Mouse (Mus musculus): Measurements from ENCODE around the gene Ddx39b. TPM values are rescaled to one million over a fixed set of nuclear protein-coding genes. Genes with fewer than 3 reads are reported as not detected.
A peak's percentile ranks its signal among the peaks of the same experiment; 100 is the strongest.
"Not testable (repeated sequence)": the region's sequence is repeated elsewhere in the genome, so short reads cannot be mapped to it uniquely, and the experiment has no call there.

The Ddx39b gene
- polyA plus RNA-seq, 1 experiment from 2014 or later = 661 TPM

GRCm38 (mm10) chr17:35300261-35300945 lies 58.9 kb downstream of the Ddx39b start:
- WGBS = 85% methylated on average over 7 of the region's 7 CpGs
- not testable (repeated sequence) for H3K36me3 ChIP-seq; H3K27me3 ChIP-seq (ENCODE audit: insufficient read depth, poor library complexity, severe bottlenecking); H3K4me1 ChIP-seq (replicated peaks); H3K4me3 ChIP-seq; DNase-seq (ENCODE audit: low spot score); H3K27ac ChIP-seq; H3K9me3 ChIP-seq

- 0 out of 2 replicates have a peak overlapping the region, but pooled peaks have one; percentile 0 for H3K4me3 ChIP-seq
Measured at GRCm38 (mm10) chr17:35301645-35302258, 60.2 kb downstream of the Ddx39b start.

GRCm38 (mm10) chr17:35303271-35303670 lies 61.7 kb downstream of the Ddx39b start:
- DNase-seq (ENCODE audit: low spot score) = no peak
- WGBS = 84% methylated on average over 2 of the region's 2 CpGs
- Histone ChIP-seq H3K9me3 (peaks cover 6% of the 10 kb centered on the region; the same call in 1 of the 2 replicates), H3K27ac (no peak overlapping the region), H3K36me3 (no peaks in the 10 kb centered on the region), H3K4me3 (no peak overlapping the region), H3K4me1 (replicated peaks) (no peaks in the 10 kb centered on the region), H3K27me3 (ENCODE audit: insufficient read depth, poor library complexity, severe bottlenecking) (peaks cover 9% of the 10 kb centered on the region; the same call in 1 of the 2 replicates)

More at GRCm38 (mm10) chr17:35301645-35302258, 60.2 kb downstream of the Ddx39b start:
- 27% methylated on average over 13 of the region's 13 CpGs for whole genome bisulfite sequencing
- H3K27me3 ChIP-seq (ENCODE audit: insufficient read depth, poor library complexity, severe bottlenecking) = no peaks in the 10 kb centered on the region; the same call in 1 of the 2 replicates
- H3K27ac ChIP-seq = no peak overlapping the region
- H3K9me3 ChIP-seq = peaks cover 6% of the 10 kb centered on the region; the same call in 1 of the 2 replicates
- no peaks in the 10 kb centered on the region for H3K4me1 ChIP-seq (replicated peaks)
- no peaks in the 10 kb centered on the region for H3K36me3 ChIP-seq
- DNase-seq (ENCODE audit: low spot score) = peak; percentile 82

Other genes starting within 250 kb of the Ddx39b start
- gene Vars, start 240.8 kb upstream of the Ddx39b start, polyA plus RNA-seq (2016; fragmentation: Nextera tagmentation; extraction: Ambion mirVana) = 176 and 199 TPM in 2 replicates
- 0.10 and 0.24 TPM in 2 replicates for gene Vwa7, start 225.2 kb upstream of the Ddx39b start, polyA plus RNA-seq (2016; fragmentation: Nextera tagmentation; extraction: Ambion mirVana)
- gene Sapcd1, start 213.7 kb upstream of the Ddx39b start, polyA plus RNA-seq (2016; fragmentation: Nextera tagmentation; extraction: Ambion mirVana) = 5.2 and 5.6 TPM in 2 replicates
- 3.9 and 6.4 TPM in 2 replicates for gene Msh5, start 195.0 kb upstream of the Ddx39b start, polyA plus RNA-seq (2016; fragmentation: Nextera tagmentation; extraction: Ambion mirVana)
- gene Clic1, start 191.8 kb upstream of the Ddx39b start, polyA plus RNA-seq (2016; fragmentation: Nextera tagmentation; extraction: Ambion mirVana) = 232 and 239 TPM in 2 replicates
- gene Ddah2, start 182.7 kb upstream of the Ddx39b start, polyA plus RNA-seq (2016; fragmentation: Nextera tagmentation; extraction: Ambion mirVana) = 536 and 664 TPM in 2 replicates
- gene Ly6g6c, start 176.4 kb upstream of the Ddx39b start, polyA plus RNA-seq (2016; fragmentation: Nextera tagmentation; extraction: Ambion mirVana) = 0.20 and 0.27 TPM in 2 replicates
- gene Mpig6b, start 175.6 kb upstream of the Ddx39b start, polyA plus RNA-seq (2016; fragmentation: Nextera tagmentation; extraction: Ambion mirVana) = 0.76 and 1.1 TPM in 2 replicates
- gene Ly6g6e, start 164.8 kb upstream of the Ddx39b start, polyA plus RNA-seq (2016; fragmentation: Nextera tagmentation; extraction: Ambion mirVana) = 0.76 and 0.97 TPM in 2 replicates
- gene Ly6g6d, start 163.7 kb upstream of the Ddx39b start, polyA plus RNA-seq (2016; fragmentation: Nextera tagmentation; extraction: Ambion mirVana) = 2.1 and 2.4 TPM in 2 replicates
- gene Ly6g6f, start 156.1 kb upstream of the Ddx39b start, polyA plus RNA-seq (2016; fragmentation: Nextera tagmentation; extraction: Ambion mirVana) = 0.67 and 0.80 TPM in 2 replicates
- 58.2 and 67.1 TPM in 2 replicates for gene Abhd16a, start 152.5 kb upstream of the Ddx39b start, polyA plus RNA-seq (2016; fragmentation: Nextera tagmentation; extraction: Ambion mirVana)
- not detected in 2 replicates for gene Ly6g5c, start 133.5 kb upstream of the Ddx39b start, polyA plus RNA-seq (2016; fragmentation: Nextera tagmentation; extraction: Ambion mirVana)
- gene Ly6g5b, start 126.3 kb upstream of the Ddx39b start, polyA plus RNA-seq (2016; fragmentation: Nextera tagmentation; extraction: Ambion mirVana) = 0.90 and 1.7 TPM in 2 replicates
- gene Gpank1, start 120.3 kb upstream of the Ddx39b start, polyA plus RNA-seq (2016; fragmentation: Nextera tagmentation; extraction: Ambion mirVana) = 33.1 and 33.5 TPM in 2 replicates
- 303 and 328 TPM in 2 replicates for gene Csnk2b, start 119.7 kb upstream of the Ddx39b start, polyA plus RNA-seq (2016; fragmentation: Nextera tagmentation; extraction: Ambion mirVana)
- gene D17H6S53E, start 115.4 kb upstream of the Ddx39b start, polyA plus RNA-seq (2016; fragmentation: Nextera tagmentation; extraction: Ambion mirVana) = 10.0 and 10.2 TPM in 2 replicates
- 0.16 and 0.49 TPM in 2 replicates for gene Apom, start 109.7 kb upstream of the Ddx39b start, polyA plus RNA-seq (2016; fragmentation: Nextera tagmentation; extraction: Ambion mirVana)
- 70.3 and 77.6 TPM in 2 replicates for gene Bag6, start 106.6 kb upstream of the Ddx39b start, polyA plus RNA-seq (2016; fragmentation: Nextera tagmentation; extraction: Ambion mirVana)
- 193 and 221 TPM in 2 replicates for gene Prrc2a, start 76.8 kb upstream of the Ddx39b start, polyA plus RNA-seq (2016; fragmentation: Nextera tagmentation; extraction: Ambion mirVana)
- 4.2 and 6.5 TPM in 2 replicates for gene Aif1, start 65.7 kb upstream of the Ddx39b start, polyA plus RNA-seq (2016; fragmentation: Nextera tagmentation; extraction: Ambion mirVana)
- 4.8 and 11.9 TPM in 2 replicates for gene Lst1, start 53.3 kb upstream of the Ddx39b start, polyA plus RNA-seq (2016; fragmentation: Nextera tagmentation; extraction: Ambion mirVana)
- gene Ltb, start 47.3 kb upstream of the Ddx39b start, polyA plus RNA-seq (2016; fragmentation: Nextera tagmentation; extraction: Ambion mirVana) = 0.17 and 0.19 TPM in 2 replicates
- not detected in 2 replicates for gene Tnf, start 39.7 kb upstream of the Ddx39b start, polyA plus RNA-seq (2016; fragmentation: Nextera tagmentation; extraction: Ambion mirVana)
- not detected in 2 replicates for gene Lta, start 36.4 kb upstream of the Ddx39b start, polyA plus RNA-seq (2016; fragmentation: Nextera tagmentation; extraction: Ambion mirVana)
- 0.42 and 0.46 TPM in 2 replicates for gene Gm16181, start 20.9 kb upstream of the Ddx39b start, polyA plus RNA-seq (2016; fragmentation: Nextera tagmentation; extraction: Ambion mirVana)
- gene Atp6v1g2, start 8.1 kb upstream of the Ddx39b start, polyA plus RNA-seq (2016; fragmentation: Nextera tagmentation; extraction: Ambion mirVana) = 7.6 and 12.9 TPM in 2 replicates
- gene Nfkbil1, start 6.0 kb upstream of the Ddx39b start, polyA plus RNA-seq (2016; fragmentation: Nextera tagmentation; extraction: Ambion mirVana) = 10.2 and 11.6 TPM in 2 replicates
- 54.3 and 60.1 TPM in 2 replicates for gene H2-D1, start 21.0 kb downstream of the Ddx39b start, polyA plus RNA-seq (2016; fragmentation: Nextera tagmentation; extraction: Ambion mirVana)
- gene H2-Q1, start 78.7 kb downstream of the Ddx39b start, polyA plus RNA-seq (2016; fragmentation: Nextera tagmentation; extraction: Ambion mirVana) = not detected in 2 replicates
- gene H2-Q2, start 100.5 kb downstream of the Ddx39b start, polyA plus RNA-seq (2016; fragmentation: Nextera tagmentation; extraction: Ambion mirVana) = 0.73 and 0.76 TPM in 2 replicates
- 2.2 and 2.9 TPM in 2 replicates for gene H2-Q4, start 137.9 kb downstream of the Ddx39b start, polyA plus RNA-seq (2016; fragmentation: Nextera tagmentation; extraction: Ambion mirVana)
- gene H2-Q6, start 183.1 kb downstream of the Ddx39b start, polyA plus RNA-seq (2016; fragmentation: Nextera tagmentation; extraction: Ambion mirVana) = 0.90 and 1.4 TPM in 2 replicates
- gene H2-Q7, start 197.4 kb downstream of the Ddx39b start, polyA plus RNA-seq (2016; fragmentation: Nextera tagmentation; extraction: Ambion mirVana) = 12.1 and 14.3 TPM in 2 replicates
- gene H2-Q10, start 228.3 kb downstream of the Ddx39b start, polyA plus RNA-seq (2016; fragmentation: Nextera tagmentation; extraction: Ambion mirVana) = 0.17 and 0.21 TPM in 2 replicates